Mouse (Mus musculus) liver, embryonic 11.5 days (tissue): ENCODE measurements around the gene Pam. TPM values are rescaled to one million over a fixed set of nuclear protein-coding genes. Genes with fewer than 3 reads are reported as not detected.

Experiments
- ATAC-seq: fragments of 200-750 bp; cut with Nextera tagmentation; replicated peaks from 2 replicates; pipeline ENCODE4 v1.8.0; 2017; ENCODE audit warnings: moderate number of reproducible peaks, mild to moderate bottlenecking, moderate TSS enrichment, moderate library complexity; ENCODE audit not compliant: low FRiP score
- DNase-seq: peaks from one replicate; pipeline ENCODE4 v3.0.0-alpha.2; 2017; ENCODE audit warnings: low spot score
- H3K27ac ChIP-seq: fragments of 300-500 bp; sonication (generic); 2 replicates; pipeline ENCODE4 v1.5.1; 2014; ENCODE audit warnings: mild to moderate bottlenecking, low read depth, low read length, control low read depth
- H3K27me3 ChIP-seq: fragments of 300-500 bp; sonication (generic); replicated peaks from 2 replicates; pipeline ENCODE4 v1.6.1; 2014; ENCODE audit warnings: low read length, mixed read lengths; ENCODE audit not compliant: control insufficient read depth, insufficient read depth
- H3K36me3 ChIP-seq: fragments of 300-500 bp; sonication (generic); 2 replicates; pipeline ENCODE4 v1.6.1; 2014; ENCODE audit warnings: mild to moderate bottlenecking, low read length, moderate library complexity, mixed read lengths; ENCODE audit not compliant: control insufficient read depth, insufficient read depth
- H3K4me1 ChIP-seq: fragments of 300-500 bp; sonication (generic); replicated peaks from 2 replicates; pipeline ENCODE4 v1.6.1; 2014; ENCODE audit warnings: low read length, mixed read lengths; ENCODE audit not compliant: control insufficient read depth, insufficient read depth
- H3K4me2 ChIP-seq: fragments of 300-500 bp; sonication (generic); 2 replicates; pipeline ENCODE4 v1.6.1; 2014; ENCODE audit warnings: mild to moderate bottlenecking, control low read depth, moderate library complexity
- H3K4me3 ChIP-seq: fragments of 300-500 bp; sonication (generic); 2 replicates; pipeline ENCODE4 v1.5.1; 2014; ENCODE audit warnings: low read depth, low read length, control low read depth
- H3K9ac ChIP-seq: fragments of 300-500 bp; sonication (generic); 2 replicates; pipeline ENCODE4 v1.6.1; 2014; ENCODE audit warnings: low read depth, low read length, control low read depth
- H3K9me3 ChIP-seq: fragments of 300-500 bp; sonication (generic); 2 replicates; pipeline ENCODE4 v1.6.1; 2016; ENCODE audit warnings: low read length, inconsistent platforms, mixed read lengths; ENCODE audit not compliant: control insufficient read depth
- WGBS: fragments of 180-500 bp; shearing (Covaris S2); extraction: QIAGEN DNeasy Blood & Tissue Kit; methylation state at CpG from one replicate; pipeline ENCODE4 v1.1.7; 2014; 5-methylcytosine and 5-hydroxymethylcytosine counted together
- polyA plus RNA-seq: library from polyadenylated mRNA; unstranded; fragments of >200 nt; fragmentation: Nextera tagmentation; extraction: Ambion mirVana; gene quantifications from 2 replicates; pipeline ENCODE4 v1.2.1, GENCODE M21; 2014

Gene Pam
- polyA plus RNA-seq, 1 experiment from 2014 or later = 16.1 TPM

DNA sequence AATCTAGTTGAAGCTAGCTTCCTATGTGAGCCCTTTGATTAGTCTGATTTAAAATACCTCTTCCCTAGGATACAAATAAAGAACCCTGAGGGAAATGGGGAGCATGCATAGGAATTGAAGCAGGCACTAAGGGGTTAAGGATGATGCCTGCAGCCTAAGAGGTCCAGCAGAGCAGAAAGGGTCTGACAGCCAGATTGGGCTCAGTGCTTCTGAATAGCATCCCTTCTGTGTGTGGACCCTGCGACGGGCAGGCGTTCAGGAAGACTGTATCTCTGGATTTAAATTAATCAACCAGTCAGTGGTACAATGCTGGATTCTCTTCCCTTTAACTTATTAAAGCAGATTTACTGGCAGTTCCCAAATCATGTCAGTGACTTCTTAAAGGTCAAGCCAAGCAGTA lies 41.5 kb downstream of the Pam start:
- H3K4me2 ChIP-seq = no peak overlapping the region
- DNase-seq = no peak
- no peaks in the 10 kb centered on the region; the same call in 1 of the 2 replicates for H3K4me1 ChIP-seq
- ATAC-seq = no peak
- no peaks in the 10 kb centered on the region for H3K27me3 ChIP-seq
- no peaks in the 10 kb centered on the region for H3K9me3 ChIP-seq
- H3K27ac ChIP-seq = no peak overlapping the region
- no peak overlapping the region for H3K4me3 ChIP-seq
- H3K9ac ChIP-seq = no peak overlapping the region
- WGBS = 68% methylated on average over 3 of the region's 3 CpGs
- H3K36me3 ChIP-seq = no peaks in the 10 kb centered on the region

DNA sequence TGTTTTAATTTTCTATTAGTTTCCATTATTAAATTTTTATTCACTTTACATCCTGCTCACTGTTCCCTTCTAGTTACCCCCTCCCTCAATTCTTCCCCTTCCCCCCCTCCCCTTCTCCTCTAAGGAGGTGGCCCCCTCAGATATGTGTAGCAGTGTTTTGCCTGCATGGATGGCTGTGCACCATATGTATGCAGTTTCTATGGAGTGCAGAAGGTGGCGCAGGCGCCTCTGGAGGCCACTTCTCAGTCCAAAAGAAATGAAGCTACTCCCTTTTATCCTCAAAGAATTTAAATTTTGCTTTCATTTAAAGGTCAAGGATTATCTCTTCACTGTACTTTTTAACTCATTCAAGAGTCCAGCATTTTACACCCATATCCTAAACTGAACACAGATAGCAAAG lies 42.0 kb downstream of the Pam start:
- Histone ChIP-seq H3K27ac (no peak overlapping the region), H3K36me3 (no peaks in the 10 kb centered on the region), H3K9me3 (no peaks in the 10 kb centered on the region), H3K4me2 (no peak overlapping the region), H3K27me3 (no peaks in the 10 kb centered on the region), H3K4me1 (no peaks in the 10 kb centered on the region; the same call in 1 of the 2 replicates), H3K4me3 (no peak overlapping the region), H3K9ac (no peak overlapping the region)
- ATAC-seq = no peak
- no peak for DNase-seq
- 100% methylated on average over 2 of the region's 2 CpGs for WGBS

DNA sequence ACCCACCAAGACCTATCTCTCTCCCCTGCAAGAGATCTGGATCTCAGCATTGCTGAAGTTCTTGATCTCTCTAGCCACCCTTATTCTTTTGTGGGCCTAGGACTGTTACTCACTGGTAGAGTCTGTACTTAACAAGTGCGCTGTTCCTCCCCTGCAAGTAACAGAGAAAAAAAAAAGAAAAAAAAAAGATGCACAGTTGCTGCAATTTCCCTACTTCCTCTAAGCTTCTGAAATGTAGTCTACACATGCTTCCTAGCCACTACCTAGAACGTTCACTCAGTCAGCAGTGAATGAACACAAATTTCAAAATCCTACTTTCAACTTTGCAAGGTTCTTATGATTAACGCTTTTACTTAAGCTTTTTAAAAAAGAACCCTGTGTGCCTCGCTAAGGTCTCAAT lies 42.7 kb downstream of the Pam start:
- Histone ChIP-seq H3K4me1 (no peaks in the 10 kb centered on the region; the same call in 1 of the 2 replicates), H3K9me3 (no peaks in the 10 kb centered on the region), H3K36me3 (no peaks in the 10 kb centered on the region), H3K9ac (no peak overlapping the region), H3K4me3 (no peak overlapping the region), H3K4me2 (no peak overlapping the region), H3K27me3 (no peaks in the 10 kb centered on the region), H3K27ac (no peak overlapping the region)
- ATAC-seq = no peak
- 77% methylated on average over 4 of the region's 4 CpGs for WGBS
- DNase-seq = no peak

DNA sequence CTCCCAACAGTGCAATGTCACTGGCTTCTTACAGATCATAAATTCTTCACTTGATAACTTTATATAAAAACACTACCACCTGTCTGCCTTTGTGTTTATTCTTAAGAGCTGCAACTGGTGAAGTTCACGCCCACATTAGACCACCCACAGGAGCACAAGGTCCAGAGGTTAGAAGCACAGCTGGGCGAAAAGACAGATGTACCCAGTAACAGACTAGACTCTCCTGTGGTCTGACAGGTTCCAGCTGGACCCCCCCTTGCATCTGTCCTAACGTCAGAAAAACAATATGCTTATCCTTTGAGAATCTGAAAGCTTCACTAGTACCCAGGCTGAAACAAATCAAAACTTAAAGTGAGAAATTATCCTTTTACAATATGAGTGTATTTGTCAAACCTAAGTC lies 44.4 kb downstream of the Pam start:
- H3K9ac ChIP-seq = no peak overlapping the region
- H3K4me3 ChIP-seq = no peak overlapping the region
- H3K36me3 ChIP-seq = no peaks in the 10 kb centered on the region
- H3K27ac ChIP-seq = no peak overlapping the region
- H3K4me1 ChIP-seq = no peaks in the 10 kb centered on the region; the same call in 1 of the 2 replicates
- H3K27me3 ChIP-seq = no peaks in the 10 kb centered on the region
- no peak for ATAC-seq
- H3K4me2 ChIP-seq = no peak overlapping the region
- DNase-seq = no peak
- 61% methylated on average over 3 of the region's 3 CpGs for WGBS
- no peaks in the 10 kb centered on the region for H3K9me3 ChIP-seq

- Histone ChIP-seq H3K4me1 (no peaks in the 10 kb centered on the region; the same call in 1 of the 2 replicates), H3K9me3 (no peaks in the 10 kb centered on the region), H3K27ac (no peak overlapping the region), H3K27me3 (no peaks in the 10 kb centered on the region), H3K4me3 (no peak overlapping the region), H3K4me2 (no peak overlapping the region), H3K36me3 (no peaks in the 10 kb centered on the region), H3K9ac (no peak overlapping the region)
- ATAC-seq (no peak), DNase-seq (no peak)
- 82% methylated on average over 7 of the region's 7 CpGs for WGBS
Measured at GRCm38 (mm10) chr1:98049756-98050155, 45.7 kb downstream of the Pam start.

- no peak overlapping the region for H3K27ac ChIP-seq
- DNase-seq (no peak), ATAC-seq (no peak)
- WGBS = 58% methylated on average over 5 of the region's 5 CpGs
- H3K9ac ChIP-seq = no peak overlapping the region
- no peaks in the 10 kb centered on the region for H3K27me3 ChIP-seq
- H3K4me1 ChIP-seq = no peaks in the 10 kb centered on the region; the same call in 1 of the 2 replicates
- H3K36me3 ChIP-seq = no peaks in the 10 kb centered on the region
- no peak overlapping the region for H3K4me2 ChIP-seq
- no peaks in the 10 kb centered on the region for H3K9me3 ChIP-seq
- H3K4me3 ChIP-seq = no peak overlapping the region
Measured at GRCm38 (mm10) chr1:98048218-98048801, 47.1 kb downstream of the Pam start.

- 42% methylated on average over 10 of the region's 10 CpGs for WGBS
- H3K9ac ChIP-seq = no peak overlapping the region
- no peaks in the 10 kb centered on the region for H3K27me3 ChIP-seq
- no peak overlapping the region for H3K4me3 ChIP-seq
- DNase-seq = no peak
- no peaks in the 10 kb centered on the region; the same call in 1 of the 2 replicates for H3K4me1 ChIP-seq
- no peak for ATAC-seq
- H3K9me3 ChIP-seq = no peaks in the 10 kb centered on the region
- H3K36me3 ChIP-seq = no peaks in the 10 kb centered on the region
- H3K4me2 ChIP-seq = no peak overlapping the region
- H3K27ac ChIP-seq = no peak overlapping the region
Measured at GRCm38 (mm10) chr1:98047284-98048217, 47.9 kb downstream of the Pam start.

DNA sequence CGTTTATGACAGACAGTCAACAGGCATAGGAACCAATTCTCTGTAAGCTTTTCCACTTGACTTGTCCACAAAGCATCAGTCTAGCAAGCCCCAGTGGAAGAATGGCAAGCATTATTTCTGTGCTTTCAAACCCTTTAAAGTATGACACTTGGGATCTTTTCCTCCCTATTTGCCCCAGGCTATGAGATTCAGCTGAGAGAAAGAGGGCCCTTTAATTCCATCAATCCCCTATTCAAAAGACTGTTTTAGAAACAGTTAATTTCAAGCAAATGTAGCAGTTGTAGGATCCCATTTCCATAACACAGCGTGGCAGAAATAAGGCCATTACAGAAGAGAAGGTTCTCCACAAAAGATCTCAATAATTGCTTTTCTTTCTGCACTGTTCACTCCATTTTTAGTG lies 53.0 kb downstream of the Pam start:
- Histone ChIP-seq H3K27ac (no peak overlapping the region), H3K27me3 (no peaks in the 10 kb centered on the region), H3K9me3 (no peaks in the 10 kb centered on the region), H3K4me3 (no peak overlapping the region), H3K4me1 (no peaks in the 10 kb centered on the region), H3K9ac (no peak overlapping the region), H3K4me2 (no peak overlapping the region), H3K36me3 (no peaks in the 10 kb centered on the region)
- 77% methylated on average over 2 of the region's 2 CpGs for WGBS
- ATAC-seq = no peak
- DNase-seq = no peak
